Mouse (Mus musculus): Measurements from ENCODE around the gene Gne. TPM values are rescaled to one million over a fixed set of nuclear protein-coding genes. Genes with fewer than 3 reads are reported as not detected.

Gene Gne
- polyA plus RNA-seq, 1 experiment from 2014 or later = 23.1 TPM

DNA sequence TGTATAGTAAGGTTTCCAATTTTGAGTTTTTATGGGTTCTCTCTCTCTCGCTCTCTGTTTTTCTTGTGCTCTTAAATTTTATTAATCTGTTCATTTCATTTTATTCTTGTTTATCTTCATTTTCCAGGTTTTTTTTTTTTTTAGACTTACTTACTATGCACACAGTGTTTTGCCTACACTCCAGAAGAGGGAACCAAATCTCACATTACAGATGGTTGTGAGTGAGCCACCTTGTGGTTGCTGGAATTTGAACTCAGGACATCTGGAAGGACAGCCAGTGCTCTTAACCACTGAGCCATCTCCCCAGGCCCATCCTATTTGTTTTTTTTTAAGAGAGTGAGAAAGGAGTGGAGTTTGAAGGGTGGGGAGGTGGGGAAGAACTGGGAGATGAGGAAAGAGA is 73.8 kb downstream of the Gne start:
- no peak for DNase-seq (ENCODE audit: low spot score)
- WGBS = 94% methylated on average over 1 of the region's 1 CpGs

GRCm38 (mm10) chr4:44004623-44005409 is 79.2 kb downstream of the Gne start:
- DNase-seq (ENCODE audit: low spot score) (no peak), ATAC-seq (ENCODE audit: low FRiP score) (no peak)
- Histone ChIP-seq H3K4me3 (ENCODE audit: low read depth, low read length) (no peak overlapping the region), H3K36me3 (ENCODE audit: control insufficient read depth, insufficient read depth, low read length) (no peaks in the 10 kb centered on the region), H3K27me3 (ENCODE audit: control insufficient read depth, insufficient read depth, low read length) (no peaks in the 10 kb centered on the region), H3K27ac (ENCODE audit: low read depth, low read length) (no peak overlapping the region), H3K9ac (ENCODE audit: low read depth, low read length) (no peak overlapping the region), H3K4me2 (replicated peaks; ENCODE audit: low read depth, low read length) (no peak overlapping the region), H3K4me1 (replicated peaks; ENCODE audit: control insufficient read depth, insufficient read depth, low read length) (no peaks in the 10 kb centered on the region), H3K9me3 (ENCODE audit: control insufficient read depth, low read length) (no peaks in the 10 kb centered on the region)
- 67% methylated on average over 3 of the region's 3 CpGs for WGBS

More for the DNA sequence above, 73.8 kb downstream of the Gne start:
- no peak for ATAC-seq (ENCODE audit: low FRiP score)
- no peak overlapping the region for H3K4me2 ChIP-seq (replicated peaks; ENCODE audit: low read depth, low read length)
- H3K9me3 ChIP-seq (ENCODE audit: control insufficient read depth, low read length) = no peaks in the 10 kb centered on the region
- H3K4me1 ChIP-seq (replicated peaks; ENCODE audit: control insufficient read depth, insufficient read depth, low read length) = no peaks in the 10 kb centered on the region; the same call in 1 of the 2 replicates
- no peak overlapping the region for H3K27ac ChIP-seq (ENCODE audit: low read depth, low read length)
- H3K27me3 ChIP-seq (ENCODE audit: control insufficient read depth, insufficient read depth, low read length) = no peaks in the 10 kb centered on the region
- H3K9ac ChIP-seq (ENCODE audit: low read depth, low read length) = no peak overlapping the region
- H3K4me3 ChIP-seq (ENCODE audit: low read depth, low read length) = no peak overlapping the region
- H3K36me3 ChIP-seq (ENCODE audit: control insufficient read depth, insufficient read depth, low read length) = no peaks in the 10 kb centered on the region

GRCm38 (mm10) chr4:44004126-44004525 is 79.9 kb downstream of the Gne start, which contains the start of gene Clta:
TSS of gene Clta (plus strand) at chr4:44004452.
- no peak within 1 kb of the TSS for H3K4me2 ChIP-seq (replicated peaks; ENCODE audit: low read depth, low read length)
- no peak for ATAC-seq (ENCODE audit: low FRiP score)

GRCm38 (mm10) chr4:44003622-44004021 is 80.4 kb downstream of the Gne start:
- Histone ChIP-seq H3K27ac (ENCODE audit: low read depth, low read length) (no peak overlapping the region), H3K27me3 (ENCODE audit: control insufficient read depth, insufficient read depth, low read length) (no peaks in the 10 kb centered on the region), H3K4me2 (replicated peaks; ENCODE audit: low read depth, low read length) (no peak overlapping the region), H3K9me3 (ENCODE audit: control insufficient read depth, low read length) (no peaks in the 10 kb centered on the region), H3K9ac (ENCODE audit: low read depth, low read length) (no peak overlapping the region), H3K36me3 (ENCODE audit: control insufficient read depth, insufficient read depth, low read length) (no peaks in the 10 kb centered on the region), H3K4me3 (ENCODE audit: low read depth, low read length) (no peak overlapping the region), H3K4me1 (replicated peaks; ENCODE audit: control insufficient read depth, insufficient read depth, low read length) (no peaks in the 10 kb centered on the region)
- ATAC-seq (ENCODE audit: low FRiP score) (no peak), DNase-seq (ENCODE audit: low spot score) (no peak)
- WGBS = 83% methylated on average over 6 of the region's 6 CpGs

More at GRCm38 (mm10) chr4:44004126-44004525, 79.9 kb downstream of the Gne start, which contains the start of gene Clta:
- no peak within 1 kb of the TSS for H3K9ac ChIP-seq (ENCODE audit: low read depth, low read length)
- no peak within 1 kb of the TSS for H3K27ac ChIP-seq (ENCODE audit: low read depth, low read length)
- H3K27me3 ChIP-seq (ENCODE audit: control insufficient read depth, insufficient read depth, low read length) = no peaks in the 10 kb centered on the region
- H3K4me3 ChIP-seq (ENCODE audit: low read depth, low read length) = no peak within 1 kb of the TSS
- DNase-seq (ENCODE audit: low spot score) = no peak
- H3K4me1 ChIP-seq (replicated peaks; ENCODE audit: control insufficient read depth, insufficient read depth, low read length) = no peaks in the 10 kb centered on the region
- WGBS = 87% methylated on average over 5 of the region's 5 CpGs
- no peaks in the 10 kb centered on the region for H3K36me3 ChIP-seq (ENCODE audit: control insufficient read depth, insufficient read depth, low read length)
- H3K9me3 ChIP-seq (ENCODE audit: control insufficient read depth, low read length) = no peaks in the 10 kb centered on the region

- DNase-seq (ENCODE audit: low spot score) = no peak
- Histone ChIP-seq H3K4me3 (ENCODE audit: low read depth, low read length) (no peak overlapping the region), H3K27ac (ENCODE audit: low read depth, low read length) (no peak overlapping the region), H3K27me3 (ENCODE audit: control insufficient read depth, insufficient read depth, low read length) (no peaks in the 10 kb centered on the region), H3K36me3 (ENCODE audit: control insufficient read depth, insufficient read depth, low read length) (no peaks in the 10 kb centered on the region), H3K4me1 (replicated peaks; ENCODE audit: control insufficient read depth, insufficient read depth, low read length) (no peaks in the 10 kb centered on the region), H3K4me2 (replicated peaks; ENCODE audit: low read depth, low read length) (no peak overlapping the region), H3K9me3 (ENCODE audit: control insufficient read depth, low read length) (no peaks in the 10 kb centered on the region), H3K9ac (ENCODE audit: low read depth, low read length) (no peak overlapping the region)
- no peak for ATAC-seq (ENCODE audit: low FRiP score)
- WGBS = 84% methylated on average over 2 of the region's 2 CpGs
Observed at GRCm38 (mm10) chr4:43994342-43994741, 89.6 kb downstream of the Gne start.

GRCm38 (mm10) chr4:43993072-43993471 is 90.9 kb downstream of the Gne start:
- DNase-seq (ENCODE audit: low spot score) (no peak), ATAC-seq (ENCODE audit: low FRiP score) (no peak)
- H3K4me1 ChIP-seq (replicated peaks; ENCODE audit: control insufficient read depth, insufficient read depth, low read length) = no peaks in the 10 kb centered on the region
- no peaks in the 10 kb centered on the region for H3K27me3 ChIP-seq (ENCODE audit: control insufficient read depth, insufficient read depth, low read length)
- no peak overlapping the region for H3K9ac ChIP-seq (ENCODE audit: low read depth, low read length)
- no peaks in the 10 kb centered on the region for H3K36me3 ChIP-seq (ENCODE audit: control insufficient read depth, insufficient read depth, low read length)
- no peaks in the 10 kb centered on the region for H3K9me3 ChIP-seq (ENCODE audit: control insufficient read depth, low read length)
- no peak overlapping the region for H3K4me2 ChIP-seq (replicated peaks; ENCODE audit: low read depth, low read length)
- 93% methylated on average over 11 of the region's 11 CpGs for WGBS
- H3K4me3 ChIP-seq (ENCODE audit: low read depth, low read length) = no peak overlapping the region
- no peak overlapping the region for H3K27ac ChIP-seq (ENCODE audit: low read depth, low read length)

DNA sequence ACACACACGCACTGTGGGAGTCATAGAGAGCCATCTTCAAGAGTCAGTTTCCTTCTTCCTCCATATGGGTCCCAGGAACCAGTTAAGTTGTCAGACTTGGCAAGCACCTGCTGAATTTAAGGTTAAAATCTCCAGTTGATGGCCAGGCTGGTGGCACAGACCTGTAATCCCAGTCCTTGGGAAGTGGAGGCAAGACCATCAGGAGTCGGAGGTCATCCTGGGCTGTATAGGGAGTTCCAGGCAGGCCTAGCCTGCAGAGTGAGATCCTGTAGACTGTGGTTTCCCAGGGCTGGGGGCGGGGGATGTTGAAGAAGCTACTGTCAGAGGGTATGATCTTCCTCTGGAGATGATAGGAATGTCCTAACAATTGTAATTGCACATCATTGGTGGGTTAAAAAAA is 95.0 kb downstream of the Gne start:
- Histone ChIP-seq H3K4me1 (replicated peaks; ENCODE audit: control insufficient read depth, insufficient read depth, low read length) (no peaks in the 10 kb centered on the region), H3K27ac (ENCODE audit: low read depth, low read length) (no peak overlapping the region), H3K9ac (ENCODE audit: low read depth, low read length) (no peak overlapping the region), H3K4me2 (replicated peaks; ENCODE audit: low read depth, low read length) (no peak overlapping the region), H3K4me3 (ENCODE audit: low read depth, low read length) (no peak overlapping the region), H3K27me3 (ENCODE audit: control insufficient read depth, insufficient read depth, low read length) (no peaks in the 10 kb centered on the region), H3K36me3 (ENCODE audit: control insufficient read depth, insufficient read depth, low read length) (no peaks in the 10 kb centered on the region), H3K9me3 (ENCODE audit: control insufficient read depth, low read length) (no peaks in the 10 kb centered on the region)
- DNase-seq (ENCODE audit: low spot score) (no peak), ATAC-seq (ENCODE audit: low FRiP score) (no peak)
- 86% methylated on average over 3 of the region's 3 CpGs for WGBS

- ATAC-seq (ENCODE audit: low FRiP score) (no peak), DNase-seq (ENCODE audit: low spot score) (no peak)
- Histone ChIP-seq H3K9me3 (ENCODE audit: control insufficient read depth, low read length) (no peaks in the 10 kb centered on the region), H3K4me1 (replicated peaks; ENCODE audit: control insufficient read depth, insufficient read depth, low read length) (peaks cover 4% of the 10 kb centered on the region), H3K9ac (ENCODE audit: low read depth, low read length) (no peak overlapping the region), H3K27me3 (ENCODE audit: control insufficient read depth, insufficient read depth, low read length) (no peaks in the 10 kb centered on the region), H3K36me3 (ENCODE audit: control insufficient read depth, insufficient read depth, low read length) (no peaks in the 10 kb centered on the region), H3K27ac (ENCODE audit: low read depth, low read length) (no peak overlapping the region), H3K4me3 (ENCODE audit: low read depth, low read length) (no peak overlapping the region), H3K4me2 (replicated peaks; ENCODE audit: low read depth, low read length) (no peak overlapping the region)
- WGBS = 95% methylated on average over 19 of the region's 19 CpGs
Observed at GRCm38 (mm10) chr4:43984326-43984725, 99.7 kb downstream of the Gne start.

Measured in hindbrain, embryonic 11.5 days (tissue).